Mouse (Mus musculus): Measurements from ENCODE around the gene Tmprss5. TPM values are rescaled to one million over a fixed set of nuclear protein-coding genes. Genes with fewer than 3 reads are reported as not detected.

Gene Tmprss5
- total RNA-seq, 2 experiments from 2014 or later = not detected

DNA sequence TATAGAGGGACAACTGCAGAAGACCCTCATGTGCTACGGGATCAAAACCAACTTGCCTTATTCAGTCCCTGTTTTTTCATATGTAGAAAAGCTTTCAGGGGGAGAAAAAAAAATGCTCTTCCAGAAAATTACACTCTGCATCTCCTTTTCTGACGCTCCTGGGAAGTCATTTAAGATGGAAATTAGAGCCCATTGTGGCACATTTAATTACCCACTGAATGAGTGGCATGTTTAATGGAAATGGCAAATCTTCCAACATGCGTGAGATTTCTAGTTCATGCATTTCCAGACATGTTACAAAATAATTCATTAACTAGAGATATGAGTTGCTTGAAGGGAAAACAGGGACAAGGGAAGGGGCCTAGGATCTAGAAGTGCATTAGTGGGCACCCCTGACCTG lies 66.0 kb downstream of the Tmprss5 start:
- intact Hi-C loops (cut with DNase I) = no loop called here

More for the DNA sequence above, 66.0 kb downstream of the Tmprss5 start:
- no peak for DNase-seq (ENCODE audit: low spot score)

Other genes with a start within 250 kb of the Tmprss5 start
- gene Zbtb16, start 245.0 kb upstream of the Tmprss5 start, total RNA-seq (2021) = 100 to 1,000 TPM; 132 to 167 TPM
- not detected for gene Htr3a, start 170.2 kb upstream of the Tmprss5 start, total RNA-seq (2021)
- not detected for gene Htr3b, start 116.3 kb upstream of the Tmprss5 start, total RNA-seq (2021)
- 100 to 1,000 TPM; 150 to 157 TPM for gene Usp28, start 95.9 kb upstream of the Tmprss5 start, total RNA-seq (2021)
- gene Zw10, start 25.6 kb upstream of the Tmprss5 start, total RNA-seq (2021) = 10 to 100 TPM; 12.1 to 13.3 TPM
- not detected for gene Gm4894, start 169.3 kb downstream of the Tmprss5 start, total RNA-seq (2021)

Measured in heart, postnatal 25 days (tissue).